Mouse (Mus musculus): ENCODE data around the gene Hist1h2be. TPM values are rescaled to one million over a fixed set of nuclear protein-coding genes. Genes with fewer than 3 reads are reported as not detected.
"Not testable (repeated sequence)": the region's sequence is repeated elsewhere in the genome, so short reads cannot be mapped to it uniquely, and the experiment has no call there.

The Hist1h2be gene
- polyA plus RNA-seq, 1 experiment from 2014 or later, result 1.8 TPM

DNA sequence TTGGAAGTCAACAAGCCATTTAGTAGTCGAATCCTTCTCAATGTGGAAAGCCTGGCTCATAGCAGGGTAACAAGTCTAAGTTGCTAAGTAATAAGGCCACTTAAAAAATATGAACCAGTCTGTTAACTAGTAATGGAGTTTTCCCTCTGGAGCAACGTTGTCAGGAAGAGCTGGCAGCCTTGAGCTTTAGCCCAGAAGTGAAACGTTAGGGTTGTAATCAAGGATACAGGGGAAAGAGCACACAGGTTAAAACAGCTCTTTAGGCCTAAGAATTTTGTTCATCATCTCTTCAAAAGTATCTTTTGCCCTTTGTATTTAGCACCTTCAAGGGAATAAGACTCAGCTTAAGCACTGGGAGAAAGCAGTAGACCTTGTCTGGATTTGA, 70.2 kb downstream of the Hist1h2be start:
- H3K27me3 ChIP-seq (ENCODE audit: control insufficient read depth, insufficient read depth, low read length), result no peaks in the 10 kb centered on the region
- peaks cover 0 to 14% of the 10 kb centered on the region in 2 experiments; a peak in 3 of 4 replicates for H3K4me1 ChIP-seq (ENCODE audit: control insufficient read depth in 2 of 2, insufficient read depth in 2 of 2, low read length in 2 of 2)
- peak overlapping the region; percentile 72 for H3K4me2 ChIP-seq (ENCODE audit: low read length)
- no peak for ATAC-seq (ENCODE audit: insufficient number of reproducible peaks, insufficient read depth, low FRiP score, low read depth)
- WGBS, result 12% methylated on average over 3 of the region's 3 CpGs
- no peaks in the 10 kb centered on the region for H3K9me3 ChIP-seq (ENCODE audit: control insufficient read depth, low read length)
- H3K4me3 ChIP-seq (ENCODE audit: control insufficient read depth in 1 of 2, insufficient read depth in 1 of 2, low read depth in 1 of 2, low read length in 2 of 2), result peak overlapping the region; percentile 44 to 52; a peak in 3 of 4 replicates
- H3K36me3 ChIP-seq (ENCODE audit: control insufficient read depth, insufficient read depth, low read length), result no peaks in the 10 kb centered on the region
- peak overlapping the region; percentile 86 to 87 for H3K27ac ChIP-seq (replicated peaks in 1 of 2; ENCODE audit: control insufficient read depth in 1 of 2, insufficient read depth in 1 of 2, low read depth in 2 of 2, low read length in 2 of 2)
- peak overlapping the region; percentile 72 for H3K9ac ChIP-seq (ENCODE audit: low read length)

DNA sequence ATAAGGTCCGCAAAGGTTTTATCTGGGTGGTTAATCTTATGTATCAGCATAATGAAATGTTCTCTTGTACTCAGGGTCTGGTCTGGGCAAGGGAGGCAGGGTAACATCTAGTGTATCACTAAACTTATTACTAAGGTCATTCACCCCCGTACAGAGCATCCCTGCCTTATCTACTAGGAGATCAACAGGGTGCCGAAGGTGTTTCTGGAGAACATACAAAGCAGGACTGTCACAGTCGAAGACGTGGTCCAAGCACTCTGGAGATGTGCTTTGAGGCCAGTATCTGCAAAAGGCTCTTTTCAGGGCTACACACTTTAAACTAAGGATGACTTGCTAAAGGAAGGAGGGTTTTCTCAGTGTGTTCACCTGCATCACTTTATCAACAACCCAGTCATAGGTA, 74.2 kb downstream of the Hist1h2be start:
- Histone ChIP-seq H3K9ac (ENCODE audit: low read length) (no peak overlapping the region), H3K27ac (replicated peaks in 1 of 2; ENCODE audit: control insufficient read depth in 1 of 2, insufficient read depth in 1 of 2, low read depth in 2 of 2, low read length in 2 of 2) (no peak overlapping the region), H3K36me3 (ENCODE audit: control insufficient read depth, insufficient read depth, low read length) (no peaks in the 10 kb centered on the region), H3K4me2 (ENCODE audit: low read length) (no peak overlapping the region), H3K9me3 (ENCODE audit: control insufficient read depth, low read length) (no peaks in the 10 kb centered on the region), H3K27me3 (ENCODE audit: control insufficient read depth, insufficient read depth, low read length) (no peaks in the 10 kb centered on the region), H3K4me1 (ENCODE audit: control insufficient read depth in 2 of 2, insufficient read depth in 2 of 2, low read length in 2 of 2) (peaks cover 0 to 11% of the 10 kb centered on the region in 2 experiments; a peak in 2 of 4 replicates), H3K4me3 (ENCODE audit: control insufficient read depth in 1 of 2, insufficient read depth in 1 of 2, low read depth in 1 of 2, low read length in 2 of 2) (no peak overlapping the region)
- whole genome bisulfite sequencing, result 68% methylated on average over 5 of the region's 5 CpGs
- no peak for ATAC-seq (ENCODE audit: insufficient number of reproducible peaks, insufficient read depth, low FRiP score, low read depth)

DNA sequence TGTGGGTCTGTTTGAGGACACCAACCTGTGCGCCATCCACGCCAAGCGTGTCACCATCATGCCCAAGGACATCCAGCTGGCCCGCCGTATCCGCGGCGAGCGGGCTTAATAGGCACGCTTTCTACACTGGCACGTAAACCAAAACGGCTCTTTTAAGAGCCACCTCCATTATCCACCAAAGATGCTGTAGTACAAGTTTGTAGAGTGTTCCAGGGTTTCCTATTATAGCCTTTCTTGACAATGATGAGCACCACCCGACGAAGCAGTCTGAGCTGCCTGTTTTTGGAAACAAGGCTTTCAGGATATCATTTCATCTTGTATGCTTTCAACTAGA, 76.2 kb downstream of the Hist1h2be start:
- not testable (repeated sequence) for H3K4me1 ChIP-seq (ENCODE audit: control insufficient read depth in 2 of 2, insufficient read depth in 2 of 2, low read length in 2 of 2); ATAC-seq (ENCODE audit: insufficient number of reproducible peaks, insufficient read depth, low FRiP score, low read depth); H3K36me3 ChIP-seq (ENCODE audit: control insufficient read depth, insufficient read depth, low read length); H3K27me3 ChIP-seq (ENCODE audit: control insufficient read depth, insufficient read depth, low read length); H3K9me3 ChIP-seq (ENCODE audit: control insufficient read depth, low read length)
- 0% methylated on average over 12 of the region's 14 CpGs for WGBS
- Histone ChIP-seq H3K9ac (ENCODE audit: low read length) (peak overlapping the region; percentile 75), H3K4me2 (ENCODE audit: low read length) (peak overlapping the region; percentile 81), H3K4me3 (ENCODE audit: control insufficient read depth in 1 of 2, insufficient read depth in 1 of 2, low read depth in 1 of 2, low read length in 2 of 2) (peak overlapping the region; percentile 47 to 67), H3K27ac (replicated peaks in 1 of 2; ENCODE audit: control insufficient read depth in 1 of 2, insufficient read depth in 1 of 2, low read depth in 2 of 2, low read length in 2 of 2) (peak overlapping the region; percentile 80 to 95)

DNA sequence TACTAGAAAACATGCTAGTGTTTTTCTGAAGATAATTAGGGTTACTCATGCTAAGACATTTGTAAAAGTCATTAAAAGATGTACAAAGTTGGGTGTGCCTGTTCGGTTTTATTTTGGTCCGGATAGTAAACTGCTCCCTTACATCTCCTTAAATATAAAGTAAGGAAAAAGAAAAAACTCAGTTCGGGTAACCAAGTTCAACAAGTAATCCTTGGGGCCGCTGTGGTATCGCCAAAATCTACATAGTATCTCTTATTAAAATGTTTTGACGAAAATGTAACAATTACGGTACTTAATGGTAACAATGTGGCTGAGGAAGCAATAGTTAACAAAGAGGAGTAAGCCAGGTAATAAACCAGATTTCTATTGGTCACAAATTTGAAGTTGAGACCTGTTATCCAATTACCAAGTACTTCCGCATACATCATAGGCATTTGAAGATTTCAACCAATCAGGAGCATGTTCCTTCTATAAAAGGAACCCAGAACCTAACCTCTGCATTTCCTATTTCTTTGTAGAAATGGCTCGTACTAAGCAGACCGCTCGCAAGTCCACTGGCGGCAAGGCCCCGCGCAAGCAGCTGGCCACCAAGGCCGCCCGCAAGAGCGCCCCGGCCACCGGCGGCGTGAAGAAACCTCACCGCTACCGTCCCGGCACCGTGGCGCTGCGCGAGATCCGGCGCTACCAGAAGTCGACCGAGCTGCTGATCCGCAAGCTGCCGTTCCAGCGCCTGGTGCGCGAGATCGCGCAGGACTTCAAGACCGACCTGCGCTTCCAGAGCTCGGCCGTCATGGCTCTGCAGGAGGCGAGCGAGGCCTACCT, 76.7 kb downstream of the Hist1h2be start, which contains the start of gene Hist1h3f:
Hist1h3f (plus strand) TSS at position 88 of the 822 bp plus-strand sequence.
- peak within 1 kb of the TSS; percentile 86 to 95 for H3K27ac ChIP-seq (replicated peaks in 1 of 2; ENCODE audit: control insufficient read depth in 1 of 2, insufficient read depth in 1 of 2, low read depth in 2 of 2, low read length in 2 of 2)
- peak within 1 kb of the TSS; percentile 81 for H3K4me2 ChIP-seq (ENCODE audit: low read length)
- peaks cover 0 to 6% of the 10 kb centered on the region in 2 experiments; a peak in 2 of 4 replicates for H3K4me1 ChIP-seq (ENCODE audit: control insufficient read depth in 2 of 2, insufficient read depth in 2 of 2, low read length in 2 of 2)
- under 1% methylated on average over 26 of the region's 45 CpGs for WGBS
- no peaks in the 10 kb centered on the region for H3K9me3 ChIP-seq (ENCODE audit: control insufficient read depth, low read length)
- peak within 1 kb of the TSS; percentile 47 to 67 for H3K4me3 ChIP-seq (ENCODE audit: control insufficient read depth in 1 of 2, insufficient read depth in 1 of 2, low read depth in 1 of 2, low read length in 2 of 2)
- no peaks in the 10 kb centered on the region for H3K36me3 ChIP-seq (ENCODE audit: control insufficient read depth, insufficient read depth, low read length)
- peak; percentile 89 for ATAC-seq (ENCODE audit: insufficient number of reproducible peaks, insufficient read depth, low FRiP score, low read depth)
- peak within 1 kb of the TSS; percentile 75 for H3K9ac ChIP-seq (ENCODE audit: low read length)
- no peaks in the 10 kb centered on the region for H3K27me3 ChIP-seq (ENCODE audit: control insufficient read depth, insufficient read depth, low read length)

DNA sequence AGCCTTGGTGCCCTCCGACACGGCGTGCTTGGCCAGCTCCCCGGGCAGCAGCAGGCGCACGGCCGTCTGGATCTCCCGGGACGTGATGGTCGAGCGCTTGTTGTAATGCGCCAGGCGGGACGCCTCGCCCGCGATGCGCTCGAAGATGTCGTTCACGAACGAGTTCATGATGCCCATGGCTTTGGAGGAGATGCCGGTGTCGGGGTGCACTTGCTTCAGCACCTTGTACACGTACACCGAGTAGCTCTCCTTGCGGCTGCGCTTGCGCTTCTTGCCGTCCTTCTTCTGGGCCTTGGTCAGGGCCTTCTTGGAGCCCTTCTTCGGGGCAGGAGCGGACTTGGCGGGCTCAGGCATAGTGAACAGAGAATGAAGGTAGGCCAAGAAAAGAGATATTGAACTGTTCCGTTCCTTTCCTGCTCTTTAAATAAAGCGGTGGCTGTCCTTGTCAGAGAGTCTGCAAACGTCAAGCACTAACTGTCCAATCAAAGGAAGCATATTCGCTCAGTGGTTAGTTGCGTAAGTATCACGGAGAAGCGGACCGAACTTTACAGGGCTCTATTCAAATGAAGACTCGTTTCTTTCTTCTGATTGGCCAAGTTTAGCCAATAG, 77.8 kb downstream of the Hist1h2be start, which contains the start of gene Hist1h2bh:
Hist1h2bh (minus strand) TSS at position 394 of the 609 bp plus-strand sequence.
- peak within 1 kb of the TSS; percentile 86 to 93 for H3K27ac ChIP-seq (replicated peaks in 1 of 2; ENCODE audit: control insufficient read depth in 1 of 2, insufficient read depth in 1 of 2, low read depth in 2 of 2, low read length in 2 of 2)
- not testable (repeated sequence) for H3K9me3 ChIP-seq (ENCODE audit: control insufficient read depth, low read length); H3K36me3 ChIP-seq (ENCODE audit: control insufficient read depth, insufficient read depth, low read length); H3K27me3 ChIP-seq (ENCODE audit: control insufficient read depth, insufficient read depth, low read length); H3K4me1 ChIP-seq (ENCODE audit: control insufficient read depth in 2 of 2, insufficient read depth in 2 of 2, low read length in 2 of 2)
- H3K4me2 ChIP-seq (ENCODE audit: low read length), result peak within 1 kb of the TSS; percentile 81
- peak within 1 kb of the TSS; percentile 75 for H3K9ac ChIP-seq (ENCODE audit: low read length)
- H3K4me3 ChIP-seq (ENCODE audit: control insufficient read depth in 1 of 2, insufficient read depth in 1 of 2, low read depth in 1 of 2, low read length in 2 of 2), result peak within 1 kb of the TSS; percentile 47 to 63
- WGBS, result under 1% methylated on average over 30 of the region's 42 CpGs
- ATAC-seq (ENCODE audit: insufficient number of reproducible peaks, insufficient read depth, low FRiP score, low read depth), result peak; percentile 92

DNA sequence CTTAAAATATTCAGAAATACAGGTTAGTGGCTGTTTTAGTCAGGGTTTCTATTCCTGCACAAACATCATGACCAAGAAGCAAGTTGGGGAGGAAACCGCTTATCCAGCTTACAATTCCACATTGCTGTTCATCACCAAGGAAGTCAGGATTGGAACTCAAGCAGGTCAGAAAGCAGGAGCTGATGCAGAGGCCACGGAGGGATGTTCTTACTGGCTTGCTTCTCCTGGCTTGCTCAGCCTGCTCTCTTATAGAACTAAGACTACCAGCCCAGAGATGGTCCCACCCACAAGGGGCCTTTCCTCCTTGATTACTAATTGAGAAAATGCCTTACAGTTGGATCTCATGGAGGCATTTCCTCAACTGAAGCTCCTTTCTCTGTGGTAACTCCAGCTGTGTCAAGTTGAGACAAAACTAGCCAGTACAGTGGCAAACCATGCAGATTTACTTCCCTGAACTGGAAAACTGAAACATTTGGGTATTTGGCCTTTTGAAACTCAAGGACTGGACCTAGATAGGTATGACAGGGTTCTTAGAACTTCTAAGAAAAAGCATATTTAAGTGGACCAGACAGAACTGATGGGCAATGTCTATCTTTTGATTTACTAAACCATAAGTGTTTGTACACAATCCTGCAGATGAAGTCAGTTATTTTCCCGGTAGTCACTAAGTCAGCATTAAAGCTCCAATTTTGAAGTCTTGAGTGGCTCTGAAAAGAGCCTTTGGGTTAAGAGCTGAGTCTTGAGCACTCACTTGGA, 78.5 kb downstream of the Hist1h2be start:
- not testable (repeated sequence) for H3K27me3 ChIP-seq (ENCODE audit: control insufficient read depth, insufficient read depth, low read length); H3K9me3 ChIP-seq (ENCODE audit: control insufficient read depth, low read length); H3K36me3 ChIP-seq (ENCODE audit: control insufficient read depth, insufficient read depth, low read length); ATAC-seq (ENCODE audit: insufficient number of reproducible peaks, insufficient read depth, low FRiP score, low read depth); H3K4me1 ChIP-seq (ENCODE audit: control insufficient read depth in 2 of 2, insufficient read depth in 2 of 2, low read length in 2 of 2)
- Histone ChIP-seq H3K27ac (replicated peaks in 1 of 2; ENCODE audit: control insufficient read depth in 1 of 2, insufficient read depth in 1 of 2, low read depth in 2 of 2, low read length in 2 of 2) (peak overlapping the region; percentile 86 to 93), H3K4me2 (ENCODE audit: low read length) (peak overlapping the region; percentile 81), H3K4me3 (ENCODE audit: control insufficient read depth in 1 of 2, insufficient read depth in 1 of 2, low read depth in 1 of 2, low read length in 2 of 2) (peak overlapping the region; percentile 43 to 63), H3K9ac (ENCODE audit: low read length) (peak overlapping the region; percentile 72)
- 12% methylated on average over 3 of the region's 3 CpGs for WGBS

DNA sequence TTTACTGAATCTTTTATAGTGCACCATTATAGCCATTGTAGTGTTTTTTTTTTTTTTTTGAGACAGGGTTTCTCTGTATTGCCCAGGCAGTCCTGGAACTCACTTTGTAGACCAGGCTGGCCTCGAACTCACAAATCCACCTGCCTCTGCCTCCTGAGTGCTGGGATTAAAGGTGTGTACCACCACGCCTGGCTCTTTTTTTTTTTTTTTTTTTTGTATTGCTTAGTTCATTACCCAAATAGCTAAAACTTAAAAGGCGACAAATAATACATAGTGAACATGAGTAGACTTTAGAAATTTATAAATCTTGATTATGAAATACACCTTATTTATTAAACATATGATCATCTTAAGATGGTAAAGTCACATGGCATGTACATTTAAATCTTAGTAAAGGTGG, 79.4 kb downstream of the Hist1h2be start:
- Histone ChIP-seq H3K4me1 (ENCODE audit: control insufficient read depth in 2 of 2, insufficient read depth in 2 of 2, low read length in 2 of 2) (peaks cover 0 to 7% of the 10 kb centered on the region in 2 experiments; a peak in 2 of 4 replicates), H3K4me3 (ENCODE audit: control insufficient read depth in 1 of 2, insufficient read depth in 1 of 2, low read depth in 1 of 2, low read length in 2 of 2) (no peak overlapping the region), H3K27ac (replicated peaks in 1 of 2; ENCODE audit: control insufficient read depth in 1 of 2, insufficient read depth in 1 of 2, low read depth in 2 of 2, low read length in 2 of 2) (no peak overlapping the region), H3K4me2 (ENCODE audit: low read length) (peak overlapping the region; percentile 81), H3K36me3 (ENCODE audit: control insufficient read depth, insufficient read depth, low read length) (no peaks in the 10 kb centered on the region), H3K27me3 (ENCODE audit: control insufficient read depth, insufficient read depth, low read length) (no peaks in the 10 kb centered on the region), H3K9me3 (ENCODE audit: control insufficient read depth, low read length) (no peaks in the 10 kb centered on the region), H3K9ac (ENCODE audit: low read length) (no peak overlapping the region)
- 93% methylated on average over 3 of the region's 3 CpGs for WGBS
- ATAC-seq (ENCODE audit: insufficient number of reproducible peaks, insufficient read depth, low FRiP score, low read depth), result no peak

All from heart, embryonic 14.5 days (tissue).